Mouse (Mus musculus): Measurements from ENCODE around the gene Grin2d. TPM values are rescaled to one million over a fixed set of nuclear protein-coding genes. Genes with fewer than 3 reads are reported as not detected.
A peak's percentile ranks its signal among the peaks of the same experiment; 100 is the strongest.

Gene Grin2d
- total and polyA plus RNA-seq, 3 experiments, result 0.04 to 0.07 TPM; not detected in 1

DNA sequence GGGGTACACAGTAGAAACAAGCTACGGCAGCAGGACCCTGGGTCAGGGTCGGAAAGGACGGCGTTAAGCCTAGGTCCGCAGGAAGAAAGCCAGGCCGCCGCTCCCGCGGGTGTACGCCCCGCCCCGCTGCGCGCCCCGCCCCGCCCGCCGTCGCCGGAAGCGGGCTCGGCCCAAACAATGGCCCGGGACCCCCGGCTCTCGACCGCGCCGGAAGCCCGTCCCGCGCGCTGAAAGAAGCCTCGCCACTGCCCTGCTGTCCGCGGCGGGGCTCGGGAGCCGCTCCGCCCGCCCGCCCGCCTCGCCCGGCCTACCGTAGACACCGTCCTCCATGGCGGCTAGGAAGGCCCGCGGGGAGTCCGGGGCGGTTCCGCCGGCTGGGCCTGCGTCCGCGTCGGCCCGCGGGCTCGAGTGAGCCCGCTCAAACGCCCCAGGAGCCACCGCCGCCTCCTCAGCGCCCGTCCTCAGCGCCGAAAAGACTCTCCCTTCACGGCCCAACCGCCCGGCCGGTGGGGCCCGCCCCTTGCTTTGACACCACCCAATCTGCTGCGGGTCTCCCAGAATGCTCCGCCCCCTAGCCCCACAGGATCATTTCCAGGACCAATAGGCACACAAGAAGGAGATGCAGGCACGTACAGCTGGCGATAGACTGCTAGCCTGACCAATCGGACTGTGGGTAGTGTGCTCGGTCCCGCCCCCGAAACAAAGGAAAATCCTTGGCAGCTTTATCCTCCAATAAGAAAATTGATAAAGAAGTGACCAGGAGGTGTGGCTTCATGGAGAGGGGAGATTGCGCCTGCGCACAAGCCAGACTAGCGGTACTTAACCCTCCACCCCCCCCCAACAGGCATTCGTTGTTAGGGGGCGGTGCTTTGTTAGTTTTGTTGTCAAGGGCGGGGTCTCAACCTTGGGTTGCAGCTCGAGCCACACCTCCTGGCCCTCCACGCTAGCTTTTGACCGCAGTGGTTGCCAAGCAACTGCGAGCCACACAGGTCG, 64.1 kb downstream of the Grin2d start, which contains the start of gene Cyth2:
Cyth2 (minus strand) TSS at position 795 of the 993 bp plus-strand sequence.
- dilution Hi-C loops (cut with MboI; ENCODE audit: extremely low pct_ligation_motif_present, extremely low pct_unique_long_range_greater_than_20kb, low sequenced_read_pairs), result no loop called here
- H3K27ac ChIP-seq (ENCODE audit: insufficient read depth, low read depth), result peak within 1 kb of the TSS; percentile 88

DNA sequence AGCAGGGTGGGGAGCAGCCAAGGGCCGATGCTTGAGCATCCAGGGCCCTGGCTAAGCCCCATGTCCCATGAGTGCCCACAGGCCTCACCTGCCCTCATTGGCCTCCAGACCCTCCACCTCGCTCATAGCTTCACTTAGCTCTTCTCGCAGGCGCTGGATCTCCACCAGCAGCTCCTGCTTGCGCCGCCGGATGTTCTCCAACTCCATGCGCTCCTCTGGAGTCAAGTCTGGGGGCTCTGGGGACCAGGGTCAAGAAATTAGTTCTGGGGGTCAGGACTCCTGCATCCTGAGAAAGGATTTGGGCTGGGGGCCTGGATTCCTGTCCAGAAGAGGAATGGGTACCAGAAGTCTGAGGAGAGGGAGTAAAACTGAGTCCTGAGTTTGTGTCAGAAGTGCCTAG, 65.3 kb downstream of the Grin2d start:
- in situ Hi-C loops (cut with MboI; ENCODE audit: low pct_ligation_motif_present, low pct_unique_long_range_greater_than_20kb, low sequenced_read_pairs), result no loop called here
- dilution Hi-C loops (cut with MboI; ENCODE audit: extremely low pct_ligation_motif_present, extremely low pct_unique_long_range_greater_than_20kb, low sequenced_read_pairs), result no loop called here
- no peak overlapping the region for H3K27ac ChIP-seq (ENCODE audit: insufficient read depth, low read depth)
- no peaks in the 10 kb centered on the region for H3K9me3 ChIP-seq (replicated peaks; ENCODE audit: low read length)
- DNase-seq (ENCODE audit: extremely low read depth), result no peak
- peaks cover 3 to 28% of the 10 kb centered on the region in 2 experiments; a peak in 3 of 4 replicates for H3K4me1 ChIP-seq (ENCODE audit: control insufficient read depth in 1 of 2, insufficient read depth in 2 of 2)
- TF ChIP-seq ELF1 (IDR thresholded peaks at IDR 0.05; ENCODE audit: low read depth, low read length) (no peak), MEF2A (IDR thresholded peaks at IDR 0.05; ENCODE audit: borderline replicate concordance, low read depth, low read length) (no peak)
- H3K9ac ChIP-seq (ENCODE audit: insufficient read depth, low read depth), result peak overlapping the region; percentile 100
- peak overlapping the region; percentile 54 for H3K4me2 ChIP-seq (ENCODE audit: insufficient read depth, low read depth, poor library complexity, severe bottlenecking)
- H3K79me2 ChIP-seq (replicated peaks; ENCODE audit: control insufficient read depth, extremely low read depth, insufficient read depth, poor library complexity, severe bottlenecking), result peaks cover 13% of the 10 kb centered on the region
- H3K27me3 ChIP-seq (replicated peaks), result no peaks in the 10 kb centered on the region
- peak overlapping the region in 2 of 3 experiments; percentile 74 to 82 for H3K4me3 ChIP-seq (replicated peaks in 1 of 3; ENCODE audit: low read depth in 2 of 3, low read length in 2 of 3, poor library complexity in 1 of 3)
- peaks cover 50 to 59% of the 10 kb centered on the region in 2 experiments for H3K36me3 ChIP-seq (replicated peaks in 1 of 2; ENCODE audit: control insufficient read depth in 1 of 2, insufficient read depth in 1 of 2, low read length in 1 of 2)

More for the DNA sequence above, 64.1 kb downstream of the Grin2d start, which contains the start of gene Cyth2:
- TF ChIP-seq EP300 (IDR thresholded peaks at IDR 0.05; ENCODE audit: low read length) (no peak), POLR2A (IDR thresholded peaks at IDR 0.05; ENCODE audit: low read depth, low read length) (peak; percentile 86), TBP (conservative IDR thresholded peaks at IDR 0.05; ENCODE audit: low read depth, low read length) (peak; percentile 45; the same call in 1 of the 2 replicates), MXI1 (IDR thresholded peaks at IDR 0.05; ENCODE audit: low read depth, low read length) (peak; percentile 66; the same call in 1 of the 2 replicates), PAX5 (IDR thresholded peaks at IDR 0.05; ENCODE audit: low read length) (no peak), ETS1 (conservative IDR thresholded peaks at IDR 0.05; ENCODE audit: low read depth, low read length) (no peak), MYC (IDR thresholded peaks at IDR 0.05; ENCODE audit: low read depth, low read length) (no peak), MEF2A (IDR thresholded peaks at IDR 0.05; ENCODE audit: borderline replicate concordance, low read depth, low read length) (0 out of 2 replicates have a peak, but pooled peaks have one; percentile 18), MAFK (IDR thresholded peaks at IDR 0.05; ENCODE audit: insufficient replicate concordance, low read length) (no peak), NRF1 (IDR thresholded peaks at IDR 0.05; ENCODE audit: low read depth, low read length) (peak; percentile 84), HCFC1 (IDR thresholded peaks at IDR 0.05; ENCODE audit: low read depth, low read length) (peak; percentile 62; the same call in 1 of the 2 replicates), TCF12 (IDR thresholded peaks at IDR 0.05; ENCODE audit: low read depth, low read length) (peak; percentile 62; the same call in 1 of the 2 replicates), IRF4 (IDR thresholded peaks at IDR 0.05; ENCODE audit: low read depth, low read length) (peak; percentile 45), ZMIZ1 (IDR thresholded peaks at IDR 0.05; ENCODE audit: low read depth, low read length) (peak; percentile 70), SIN3A (IDR thresholded peaks at IDR 0.05; ENCODE audit: low read length) (peak; percentile 26; the same call in 1 of the 2 replicates), ELF1 (IDR thresholded peaks at IDR 0.05; ENCODE audit: low read depth, low read length) (peak; percentile 86), CHD2 (IDR thresholded peaks at IDR 0.05; ENCODE audit: low read length) (peak; percentile 95), POLR2AphosphoS2 (IDR thresholded peaks at IDR 0.05; ENCODE audit: low read depth, low read length) (peak; percentile 63; the same call in 1 of the 2 replicates), NELFE (IDR thresholded peaks at IDR 0.05; ENCODE audit: low read depth, low read length) (peak; percentile 80)
- H3K79me2 ChIP-seq (replicated peaks; ENCODE audit: control insufficient read depth, extremely low read depth, insufficient read depth, poor library complexity, severe bottlenecking), result peaks cover 13% of the 10 kb centered on the region
- peak; percentile 99 for DNase-seq (ENCODE audit: extremely low read depth)
- peak within 1 kb of the TSS; percentile 74 to 99 (median 82) for H3K4me3 ChIP-seq (replicated peaks in 1 of 3; ENCODE audit: low read depth in 2 of 3, low read length in 2 of 3, poor library complexity in 1 of 3)
- H3K4me1 ChIP-seq (ENCODE audit: control insufficient read depth in 1 of 2, insufficient read depth in 2 of 2), result peaks cover 3 to 28% of the 10 kb centered on the region in 2 experiments; a peak in 3 of 4 replicates
- peaks cover 38 to 59% of the 10 kb centered on the region in 2 experiments for H3K36me3 ChIP-seq (replicated peaks in 1 of 2; ENCODE audit: control insufficient read depth in 1 of 2, insufficient read depth in 1 of 2, low read length in 1 of 2)
- in situ Hi-C loops (cut with MboI; ENCODE audit: low pct_ligation_motif_present, low pct_unique_long_range_greater_than_20kb, low sequenced_read_pairs), result no loop called here
- no peaks in the 10 kb centered on the region for H3K27me3 ChIP-seq (replicated peaks)
- peak within 1 kb of the TSS; percentile 85 for H3K4me2 ChIP-seq (ENCODE audit: insufficient read depth, low read depth, poor library complexity, severe bottlenecking)
- peak within 1 kb of the TSS; percentile 100 for H3K9ac ChIP-seq (ENCODE audit: insufficient read depth, low read depth)
- no peaks in the 10 kb centered on the region for H3K9me3 ChIP-seq (replicated peaks; ENCODE audit: low read length)

All from CH12.LX (cell line).